Mouse (Mus musculus) urinary bladder, postnatal 4 days (tissue): ENCODE results near the gene Hist1h2br.
"Not testable (repeated sequence)": the region's sequence is repeated elsewhere in the genome, so short reads cannot be mapped to it uniquely, and the experiment has no call there.

Experiments
- DNase-seq, 2 experiments: peaks; one replicate each; pipeline ENCODE4 v3.0.0; 2021 to 2022; ENCODE audit warnings: low spot score in 2 of 2

Hist1h2br gene

GRCm38 (mm10) chr13:21846356-21846755 lies 12.8 kb downstream of the Hist1h2br start:
- not testable (repeated sequence) for DNase-seq

DNA sequence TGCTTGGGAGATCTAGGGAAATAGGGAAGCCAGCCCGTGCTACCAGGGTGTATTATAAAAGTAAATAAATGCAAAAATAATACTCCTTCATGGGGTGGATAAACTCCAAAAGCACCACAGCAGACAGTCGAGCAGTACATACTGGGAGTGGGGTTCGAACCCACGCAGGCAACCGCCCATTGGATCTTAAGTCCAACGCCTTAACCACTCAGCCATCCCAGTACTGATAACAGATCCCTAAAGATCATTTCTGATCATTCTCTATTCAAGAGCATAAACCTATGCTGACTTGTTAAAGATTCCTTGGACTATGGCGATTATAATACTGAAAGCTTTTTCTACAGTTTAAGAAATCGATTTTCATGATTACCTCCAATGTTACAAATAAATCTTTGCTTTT lies 14.3 kb downstream of the Hist1h2br start:
- no peak for DNase-seq

DNA sequence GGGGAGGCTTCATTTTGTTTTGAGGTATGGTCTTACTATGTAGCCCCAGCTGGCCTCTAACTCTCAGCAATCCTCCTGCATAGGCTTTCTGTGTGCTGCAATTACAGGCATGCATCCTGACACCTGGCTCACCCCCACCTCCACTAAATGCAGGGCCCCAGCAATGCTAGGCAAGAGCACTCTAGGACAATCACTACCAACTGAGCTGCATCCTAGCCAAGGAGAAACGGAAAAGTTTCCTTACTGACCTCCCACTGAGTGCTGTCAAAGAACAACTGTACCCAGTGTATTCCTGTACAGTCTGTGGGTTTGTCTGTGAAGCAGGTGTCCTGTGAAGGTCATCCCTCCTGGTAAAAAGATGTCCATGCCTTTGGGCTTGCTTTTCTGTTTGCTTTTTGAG lies 17.2 kb downstream of the Hist1h2br start:
- DNase-seq: not testable (repeated sequence)

DNA sequence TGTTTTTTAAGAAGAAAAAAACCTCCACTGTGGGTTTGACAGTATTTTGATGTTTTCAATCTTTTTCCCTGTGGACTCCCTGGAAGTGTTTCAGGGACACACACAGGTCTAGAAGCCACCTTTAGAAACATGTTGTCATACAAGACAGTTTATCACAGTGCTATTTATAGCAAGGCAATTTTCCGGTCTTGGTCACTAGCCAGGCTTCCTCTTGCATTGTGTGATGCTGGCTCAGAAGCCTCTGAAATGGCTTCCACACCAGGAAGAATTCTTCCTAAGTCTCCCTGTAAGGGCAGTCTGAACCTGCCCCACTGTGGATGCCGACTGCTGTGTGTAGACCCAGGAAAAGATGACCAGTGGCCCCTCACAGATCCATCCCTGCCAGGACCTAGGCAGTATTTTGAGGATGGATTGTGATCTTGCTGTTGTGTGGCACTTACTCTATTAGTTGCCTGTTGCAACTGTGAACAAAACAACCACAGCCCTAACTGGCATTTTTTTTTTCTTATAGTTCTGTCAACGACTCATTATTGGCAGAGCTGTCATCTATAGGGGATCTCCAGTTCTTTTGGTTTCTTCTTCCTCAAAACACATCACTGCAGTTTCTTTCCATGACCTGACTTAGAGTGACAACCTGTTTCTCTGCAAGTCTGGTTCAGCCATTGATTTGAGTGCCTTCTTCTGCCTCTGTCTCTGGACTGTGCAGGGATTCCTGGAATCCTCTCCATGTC lies 18.8 kb downstream of the Hist1h2br start:
- DNase-seq: no peak

DNA sequence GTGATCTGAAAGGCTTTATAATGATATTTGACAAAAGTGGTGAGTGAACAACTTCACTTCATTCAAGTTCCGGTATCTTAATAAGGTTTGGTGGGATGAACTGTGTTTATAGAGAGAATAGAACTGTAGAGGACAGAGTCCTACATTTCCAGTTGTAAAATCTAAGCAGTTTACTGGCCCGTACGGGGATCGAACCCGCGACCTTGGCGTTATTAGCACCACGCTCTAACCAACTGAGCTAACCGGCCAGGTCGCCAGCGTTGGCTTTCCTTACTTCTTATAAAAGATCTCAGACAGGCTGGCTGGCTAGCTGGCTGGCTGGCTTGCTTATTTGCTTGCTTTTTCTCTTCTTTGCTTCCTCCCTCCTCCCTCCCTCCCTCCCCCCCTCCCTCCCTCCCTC lies 21.6 kb downstream of the Hist1h2br start:
- no peak for DNase-seq

DNA sequence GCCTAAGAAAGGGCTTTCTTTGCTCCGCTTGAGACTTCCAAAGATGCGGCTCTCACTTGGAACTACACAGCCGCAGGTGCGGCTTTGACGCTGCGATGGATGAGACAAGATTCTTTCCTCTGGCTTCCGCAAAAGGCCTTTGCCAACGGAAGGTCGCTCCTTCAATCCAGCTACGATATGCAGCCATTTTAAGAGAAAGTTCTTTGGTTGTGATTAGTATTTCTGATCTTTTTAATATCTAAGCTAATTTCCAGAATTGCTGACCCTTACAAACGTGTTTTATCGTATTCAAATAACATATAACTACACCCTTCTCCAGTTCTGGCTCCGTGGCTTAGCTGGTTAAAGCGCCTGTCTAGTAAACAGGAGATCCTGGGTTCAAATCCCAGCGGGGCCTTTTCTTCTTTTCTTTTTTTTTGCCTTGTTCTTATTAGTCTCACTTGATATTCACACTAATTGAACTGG lies 22.2 kb downstream of the Hist1h2br start:
- no peak for DNase-seq

GRCm38 (mm10) chr13:21861608-21862007 lies 28.1 kb downstream of the Hist1h2br start:
- no peak for DNase-seq

- not testable (repeated sequence) for DNase-seq
Measured at GRCm38 (mm10) chr13:21865503-21865902, 32.0 kb downstream of the Hist1h2br start.

- no peak for DNase-seq
Measured at GRCm38 (mm10) chr13:21880735-21881134, 47.2 kb downstream of the Hist1h2br start.

GRCm38 (mm10) chr13:21881878-21882669 lies 48.5 kb downstream of the Hist1h2br start:
- no peak for DNase-seq

DNA sequence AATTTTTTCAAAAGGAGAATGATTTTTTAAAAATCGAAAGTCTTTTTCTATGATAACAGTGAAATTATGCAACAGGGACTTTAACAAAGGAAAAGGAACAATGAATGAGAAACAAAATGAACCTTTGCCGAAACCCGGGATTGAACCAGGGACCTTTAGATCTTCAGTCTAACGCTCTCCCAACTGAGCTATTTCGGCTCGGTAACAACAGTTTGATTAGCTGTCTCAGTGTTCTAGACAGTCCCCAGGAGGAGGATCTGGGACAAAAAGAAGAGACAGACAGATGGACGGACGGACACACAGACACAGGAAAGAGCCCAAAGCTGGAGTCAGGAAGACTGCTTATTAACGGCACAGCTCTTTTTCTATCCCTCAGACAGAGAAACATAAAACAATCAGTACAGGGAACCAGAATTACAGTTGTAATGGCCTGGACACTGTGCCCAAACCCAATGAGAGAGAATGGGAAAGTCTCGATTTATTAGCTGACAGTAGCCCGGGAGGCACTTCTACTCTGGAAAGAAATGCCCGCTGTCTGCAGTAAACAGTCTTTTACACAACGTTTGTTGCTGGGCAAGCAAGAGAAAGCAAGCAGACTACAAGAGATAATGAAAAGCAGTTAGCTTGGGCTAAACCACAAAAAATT lies 49.3 kb downstream of the Hist1h2br start:
- DNase-seq: no peak

DNA sequence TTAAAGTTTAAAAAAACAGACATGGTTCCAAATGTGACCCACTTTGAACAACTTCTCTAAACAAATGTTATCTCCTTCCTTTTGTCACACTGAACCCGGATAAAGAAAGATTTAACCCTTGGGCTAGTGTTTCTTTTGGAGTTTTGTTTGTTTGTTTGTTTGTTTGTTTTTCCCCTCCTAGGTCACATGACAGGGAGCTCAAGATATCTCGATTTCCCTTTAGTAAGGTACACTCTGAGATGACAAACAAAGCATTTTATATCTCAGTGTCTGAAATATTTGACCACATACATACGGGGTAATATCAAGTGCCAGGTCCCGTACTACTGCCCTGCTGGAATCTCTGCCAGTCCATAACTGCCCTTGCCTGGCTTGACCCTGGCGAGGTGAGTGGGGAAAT lies 49.9 kb downstream of the Hist1h2br start:
- no peak for DNase-seq

GRCm38 (mm10) chr13:21884586-21884985 lies 51.0 kb downstream of the Hist1h2br start:
- no peak for DNase-seq
